Mouse (Mus musculus): ENCODE data around the gene Fam47e.

- TF ChIP-seq CTCF (IDR thresholded peaks at IDR 0.05; ENCODE audit: low read depth, low read length) = no peak
- TF ChIP-seq POLR2A (IDR thresholded peaks at IDR 0.05; ENCODE audit: extremely low read depth, insufficient read depth, low read length) = no peak
These were observed 44.2 kb downstream of the Fam47e start for GRCm38 (mm10) chr5:92599030-92599429.
